Mouse (Mus musculus): ENCODE results near the gene Lif.

Lif gene

GRCm38 (mm10) chr11:4298615-4299014, 41.3 kb downstream of the Lif start:
- ATAC-seq (ENCODE audit: low TSS enrichment) = no peak

DNA sequence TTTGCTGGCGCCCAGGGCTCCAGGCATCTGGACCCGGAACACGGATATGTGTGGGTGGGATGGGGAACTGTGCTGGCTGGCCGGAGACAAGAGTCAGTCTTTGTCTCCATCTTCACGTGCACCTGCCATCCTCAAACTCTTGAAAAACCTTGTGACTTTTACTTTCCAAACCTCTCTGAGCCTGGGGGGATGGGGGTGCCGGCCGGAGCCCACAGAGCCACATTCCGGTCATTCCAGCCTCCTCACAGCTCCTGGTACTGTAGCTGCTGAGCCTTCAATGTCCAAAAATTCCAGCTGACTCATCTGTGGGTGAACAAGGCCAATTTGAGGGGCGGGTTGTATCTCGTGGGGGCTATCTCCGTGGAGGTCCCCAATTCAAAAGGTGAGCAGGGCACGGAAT, 41.8 kb downstream of the Lif start:
- ATAC-seq (ENCODE audit: low TSS enrichment) = no peak

- no peak for ATAC-seq (ENCODE audit: low TSS enrichment)
Observed at GRCm38 (mm10) chr11:4299735-4300474, 42.5 kb downstream of the Lif start.

GRCm38 (mm10) chr11:4300683-4301082, 43.3 kb downstream of the Lif start:
- no peak for ATAC-seq (ENCODE audit: low TSS enrichment)

GRCm38 (mm10) chr11:4302363-4302913, 45.1 kb downstream of the Lif start:
- no peak for ATAC-seq (ENCODE audit: low TSS enrichment)

DNA sequence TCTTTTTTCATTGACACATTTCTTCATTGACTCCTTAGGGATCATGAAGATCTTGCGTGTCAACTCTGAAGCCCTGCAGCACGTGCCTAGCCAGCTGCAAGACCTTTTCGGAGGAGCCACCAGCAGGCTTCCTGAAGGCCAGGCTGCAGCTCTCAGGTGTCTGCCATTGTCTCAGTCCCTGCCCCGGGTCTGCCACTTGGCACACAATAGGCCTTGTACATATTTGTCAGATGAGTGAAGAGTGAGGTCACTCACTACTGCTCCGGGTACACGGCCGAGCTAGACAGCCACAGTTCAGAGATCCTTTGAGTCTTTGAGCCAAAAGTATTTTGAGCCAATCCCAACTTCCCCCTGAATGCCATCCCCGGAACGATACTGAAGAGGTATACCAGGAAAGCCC, 45.7 kb downstream of the Lif start:
- ATAC-seq (ENCODE audit: low TSS enrichment) = no peak

DNA sequence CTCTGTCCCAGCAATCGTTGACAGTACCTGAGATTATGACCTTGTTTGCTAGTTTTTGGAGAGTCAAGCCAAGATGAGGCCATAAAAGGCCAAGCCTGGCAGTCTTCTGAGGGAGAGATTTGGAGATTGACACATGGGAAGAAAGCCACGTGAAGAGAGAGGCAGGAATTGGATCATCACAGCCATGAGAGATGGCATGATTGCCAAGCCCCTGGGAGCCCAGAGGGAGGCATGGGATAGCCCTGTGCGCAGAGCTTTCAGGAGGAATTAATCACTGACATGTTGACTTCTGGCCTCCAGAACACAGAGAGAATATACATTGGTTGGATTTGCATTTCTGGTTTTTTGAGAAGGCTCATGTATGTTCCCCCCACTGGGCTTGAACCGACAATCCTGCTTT, 46.8 kb downstream of the Lif start:
- no peak for ATAC-seq (ENCODE audit: low TSS enrichment)

DNA sequence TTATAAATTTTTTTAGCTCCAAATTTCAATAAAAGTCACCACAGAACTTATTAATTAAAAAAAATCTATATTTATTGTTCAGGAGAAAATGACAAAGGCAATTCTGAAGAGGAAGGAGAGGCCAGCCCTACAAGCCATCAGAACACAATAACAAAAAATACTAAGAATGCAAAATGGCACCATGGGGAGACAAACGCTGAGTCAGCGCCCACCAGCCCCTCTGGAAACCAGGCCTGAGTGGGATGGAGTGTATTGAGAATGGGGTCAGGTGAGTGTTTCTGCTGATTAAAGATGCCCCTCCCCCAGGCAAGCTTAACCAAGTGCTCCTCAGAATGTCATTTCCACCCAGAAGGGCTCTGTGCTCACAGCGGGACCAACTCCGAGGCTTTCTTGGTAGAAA, 47.7 kb downstream of the Lif start:
- no peak for ATAC-seq (ENCODE audit: low TSS enrichment)

GRCm38 (mm10) chr11:4306086-4306485, 48.7 kb downstream of the Lif start:
- no peak for ATAC-seq (ENCODE audit: low TSS enrichment)

DNA sequence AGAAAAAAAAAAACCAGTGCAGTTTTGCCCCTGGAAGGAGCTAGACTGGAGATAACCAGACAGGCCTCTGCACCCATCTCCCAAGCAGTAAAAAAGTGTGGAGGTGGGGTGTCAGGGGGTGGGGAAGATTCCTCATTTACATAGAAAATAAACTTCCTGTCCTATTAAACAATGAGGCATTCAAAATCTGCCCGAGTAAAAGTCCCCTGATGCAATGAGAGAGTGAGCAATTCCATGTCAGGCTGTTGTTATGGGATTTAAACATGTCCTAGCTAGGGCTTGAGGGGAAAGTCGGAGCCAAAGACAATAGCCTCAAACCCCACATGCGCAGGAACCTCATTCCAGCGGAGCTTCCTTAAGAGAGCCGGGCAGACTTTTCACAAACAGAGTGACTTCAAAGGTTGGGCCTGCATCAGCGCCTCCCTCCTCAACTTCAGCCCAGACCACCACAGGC, 50.7 kb downstream of the Lif start:
- ATAC-seq (ENCODE audit: low TSS enrichment) = no peak

DNA sequence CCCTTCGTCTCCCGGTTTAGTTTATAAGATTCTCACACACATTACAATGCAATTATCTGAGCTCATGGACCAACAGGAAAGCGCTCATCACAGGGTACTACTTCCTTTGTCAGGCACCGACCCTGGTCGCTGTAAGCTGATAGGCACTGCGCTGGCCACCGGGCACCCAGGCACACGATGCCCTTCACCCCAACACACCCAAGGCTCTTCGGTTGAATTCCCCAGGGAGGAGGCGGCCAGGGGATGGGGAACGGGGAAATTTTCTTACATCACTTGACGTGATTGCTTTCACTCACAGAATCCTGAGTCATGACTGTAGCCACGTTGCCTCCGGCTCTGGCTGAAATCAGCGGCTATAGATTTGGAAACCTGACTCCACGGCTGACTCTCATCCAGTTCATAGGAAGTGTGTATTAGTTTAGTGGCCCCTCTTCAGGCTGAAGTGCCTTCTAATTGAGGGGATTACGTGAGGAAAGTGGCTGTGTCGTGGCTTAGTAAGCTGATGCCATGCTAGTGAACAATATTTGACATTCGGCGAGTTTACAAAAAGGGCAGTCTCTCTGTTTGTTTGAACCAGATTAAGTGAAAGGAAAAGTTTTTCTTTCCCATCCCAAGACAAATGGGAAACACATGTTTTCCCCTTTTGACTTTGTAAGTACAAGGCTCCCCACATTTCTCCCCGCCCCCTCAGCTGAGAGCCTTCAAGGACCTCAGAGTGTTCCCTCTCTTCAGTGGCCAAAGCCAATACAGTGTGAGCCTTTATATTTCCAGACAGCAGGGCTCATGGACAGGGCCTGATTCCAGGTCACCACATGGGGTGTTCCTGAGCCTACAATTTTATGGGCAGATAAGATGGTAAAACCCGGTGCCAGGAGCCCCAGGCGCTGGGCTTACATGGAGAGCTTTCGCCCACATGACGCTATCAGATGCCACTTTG, 51.4 kb downstream of the Lif start:
- no peak for ATAC-seq (ENCODE audit: low TSS enrichment)

DNA sequence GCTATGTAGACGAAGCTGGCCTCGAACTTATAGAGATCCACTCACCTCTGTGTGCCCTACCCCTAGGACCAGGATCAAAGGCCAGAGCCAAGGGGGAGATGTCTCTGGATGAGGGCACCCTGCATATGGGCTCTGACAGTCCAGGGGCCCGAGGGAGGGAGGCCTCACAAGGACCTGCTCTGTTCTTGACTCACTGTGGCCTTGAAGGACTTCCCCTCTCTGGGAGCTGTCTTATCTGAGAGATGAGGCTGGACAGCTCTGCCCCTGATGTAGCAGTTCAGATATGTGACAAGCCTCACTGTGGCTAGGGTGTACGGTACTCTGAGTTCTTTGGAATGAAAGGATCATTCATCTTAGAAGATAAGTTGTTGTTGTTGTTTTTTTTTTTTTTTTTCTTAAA, 52.3 kb downstream of the Lif start:
- ATAC-seq (ENCODE audit: low TSS enrichment) = no peak

GRCm38 (mm10) chr11:4310324-4310723, 53.0 kb downstream of the Lif start:
- no peak for ATAC-seq (ENCODE audit: low TSS enrichment)

GRCm38 (mm10) chr11:4312180-4312579, 54.8 kb downstream of the Lif start:
- ATAC-seq (ENCODE audit: low TSS enrichment) = no peak

DNA sequence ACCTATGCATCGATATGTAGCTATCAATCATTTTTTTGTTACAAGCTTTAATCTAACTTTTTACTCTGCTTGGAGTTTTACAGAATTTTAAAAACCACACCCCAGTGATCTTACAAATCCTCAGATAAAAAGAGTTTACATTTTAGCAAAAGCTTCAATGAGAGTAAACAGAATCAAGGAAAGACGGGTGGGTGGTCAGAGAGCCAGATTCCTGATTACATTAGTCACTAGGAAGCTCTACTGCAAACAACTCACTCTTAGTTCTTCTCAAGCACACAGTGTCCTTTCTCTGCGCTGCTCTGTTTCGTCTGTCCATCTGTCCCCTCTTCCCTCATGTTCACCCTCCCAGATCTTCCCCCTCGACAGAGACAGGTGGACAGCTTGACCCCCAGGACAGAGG, 59.9 kb downstream of the Lif start:
- no peak for ATAC-seq (ENCODE audit: low TSS enrichment)

DNA sequence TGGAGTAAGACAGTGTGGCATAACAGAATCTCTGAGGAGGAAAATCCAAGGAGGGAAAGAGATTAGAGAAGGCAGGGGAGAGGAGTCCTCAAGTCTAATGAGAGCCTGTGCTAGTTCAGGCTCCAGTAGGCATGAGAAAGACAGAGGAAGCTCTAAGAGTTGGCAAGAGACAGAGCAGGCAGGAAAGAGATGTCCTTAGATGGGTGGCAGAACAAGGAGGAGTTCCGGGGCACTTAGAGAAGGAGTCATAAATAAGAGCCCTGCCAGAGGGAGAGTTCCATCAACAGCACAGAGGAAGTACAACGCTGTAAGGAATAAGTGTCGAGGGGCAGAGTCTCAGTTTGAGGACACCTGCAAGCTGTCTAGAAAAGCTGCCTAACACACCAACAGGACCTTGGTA, 60.7 kb downstream of the Lif start:
- no peak for ATAC-seq (ENCODE audit: low TSS enrichment)

GRCm38 (mm10) chr11:4319212-4319955, 62.0 kb downstream of the Lif start:
- no peak for ATAC-seq (ENCODE audit: low TSS enrichment)

- no peak for ATAC-seq (ENCODE audit: low TSS enrichment)
Observed at GRCm38 (mm10) chr11:4320876-4321275, 63.5 kb downstream of the Lif start.
